Mouse (Mus musculus): ENCODE data around the gene Lgals2.

Lgals2 gene

DNA sequence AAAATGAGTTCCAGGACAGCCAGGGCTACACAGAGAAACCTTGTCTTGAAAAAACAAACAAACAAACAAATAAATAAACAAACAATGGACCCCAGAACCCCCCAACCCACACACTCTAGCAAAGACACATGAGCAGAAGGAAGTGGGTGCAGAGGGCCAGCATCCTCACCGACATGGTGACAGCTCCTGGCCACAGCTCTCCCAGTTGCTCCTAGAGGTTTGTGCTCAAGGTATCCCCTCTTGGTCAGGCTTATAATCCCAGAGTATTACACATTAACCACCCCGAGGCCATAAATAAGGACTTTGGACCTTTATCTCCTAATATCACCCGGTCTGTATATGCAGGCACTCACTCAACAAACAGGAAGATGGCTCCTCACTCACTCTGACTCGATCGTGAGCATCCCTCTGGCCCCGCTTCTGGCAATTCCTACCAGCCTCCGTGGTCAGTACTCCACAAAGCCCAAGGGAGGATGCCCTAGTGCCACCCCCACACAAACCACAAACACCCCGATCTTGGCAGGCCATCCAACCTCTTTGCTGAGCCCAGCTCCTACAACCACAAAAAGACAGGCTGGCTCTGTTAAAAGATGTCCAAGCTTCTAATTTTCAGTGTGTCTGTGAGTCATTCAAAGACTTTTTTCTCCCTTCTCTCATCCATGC lies at the start of gene Lgals2:
Gene Lgals2, minus strand, starts transcription at position 227 of the 663 bp plus-strand sequence.
- DNase-seq (ENCODE audit: low spot score): no peak

DNA sequence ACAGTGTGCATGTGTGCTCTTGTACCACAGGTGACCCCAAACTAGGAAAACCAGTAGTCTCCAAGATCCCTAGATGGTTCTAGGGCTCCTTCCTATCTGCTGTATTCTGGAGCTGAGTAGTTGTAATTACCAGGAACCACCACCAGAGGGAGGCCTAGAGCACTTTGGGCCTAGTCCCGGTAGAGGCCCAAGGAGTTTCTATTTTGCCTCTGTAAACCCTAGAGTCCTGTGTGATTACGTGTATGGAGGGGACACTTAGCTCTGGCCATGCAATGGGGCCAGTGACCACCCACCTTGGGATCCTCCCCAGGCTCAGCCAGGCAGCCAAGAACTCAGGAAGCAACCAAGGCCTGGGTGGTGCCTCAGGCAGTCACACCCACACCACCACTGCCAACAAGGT lies 47.9 kb upstream of the Lgals2 start:
- peak; percentile 86 for DNase-seq (ENCODE audit: low spot score)

DNA sequence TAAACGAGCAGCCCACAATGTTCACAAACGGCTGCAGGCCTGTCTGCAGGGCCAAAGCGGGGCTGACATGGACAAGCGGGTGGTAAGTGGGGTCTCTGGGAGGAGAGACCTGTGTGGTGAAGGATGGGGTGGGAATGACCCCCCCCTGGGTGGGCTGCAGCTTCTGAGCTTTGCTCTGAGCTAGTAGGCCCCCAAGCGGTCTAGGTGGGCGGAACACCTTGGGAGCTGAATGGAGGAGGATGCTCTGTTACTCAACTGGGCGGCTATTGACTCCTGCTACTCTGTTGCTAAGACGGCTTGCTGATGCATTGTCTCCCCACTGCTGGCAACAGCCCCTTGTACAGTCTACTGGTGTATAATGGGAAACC lies 46.1 kb upstream of the Lgals2 start:
- DNase-seq (ENCODE audit: low spot score): no peak

DNA sequence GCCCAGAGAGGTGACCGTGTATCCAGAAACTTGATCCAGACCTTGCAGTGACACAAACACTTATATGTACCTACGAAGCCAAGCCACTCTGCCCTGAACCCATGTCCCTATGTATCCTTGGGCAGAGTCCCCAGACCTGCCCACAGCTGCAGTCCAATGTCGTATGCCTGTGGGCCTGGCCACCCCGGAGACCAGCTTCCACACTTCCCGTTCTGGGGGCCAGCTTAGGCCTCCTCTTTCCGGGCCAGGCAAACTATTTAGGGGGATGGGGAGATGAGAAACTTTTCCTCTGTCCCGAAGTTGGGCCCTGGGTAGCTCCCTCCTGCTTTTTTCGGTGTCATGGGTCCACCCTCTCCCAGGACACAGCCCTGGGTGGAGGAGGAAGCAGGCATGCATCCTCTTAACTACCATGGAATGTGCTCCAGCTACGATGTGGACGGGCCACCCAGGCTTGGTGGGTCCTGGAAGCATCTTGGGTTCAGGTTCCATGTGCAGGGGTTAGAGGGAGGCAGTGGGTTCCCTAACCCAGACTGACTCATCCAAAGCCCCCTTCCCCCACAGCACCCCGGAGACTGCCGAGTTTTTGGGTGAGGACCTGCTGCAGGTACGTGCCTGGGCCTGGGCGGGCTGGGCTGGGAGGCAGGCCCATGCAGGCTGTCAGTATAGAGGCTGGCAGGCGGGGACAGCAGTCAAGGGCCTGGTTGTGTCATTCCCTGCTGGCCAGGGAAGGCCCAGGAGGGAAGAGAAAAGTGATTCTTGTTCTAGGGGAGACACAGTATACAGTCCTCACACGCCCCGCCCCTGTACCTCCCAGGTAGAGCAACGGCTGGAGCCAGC lies 45.5 kb upstream of the Lgals2 start:
- DNase-seq (ENCODE audit: low spot score): no peak

DNA sequence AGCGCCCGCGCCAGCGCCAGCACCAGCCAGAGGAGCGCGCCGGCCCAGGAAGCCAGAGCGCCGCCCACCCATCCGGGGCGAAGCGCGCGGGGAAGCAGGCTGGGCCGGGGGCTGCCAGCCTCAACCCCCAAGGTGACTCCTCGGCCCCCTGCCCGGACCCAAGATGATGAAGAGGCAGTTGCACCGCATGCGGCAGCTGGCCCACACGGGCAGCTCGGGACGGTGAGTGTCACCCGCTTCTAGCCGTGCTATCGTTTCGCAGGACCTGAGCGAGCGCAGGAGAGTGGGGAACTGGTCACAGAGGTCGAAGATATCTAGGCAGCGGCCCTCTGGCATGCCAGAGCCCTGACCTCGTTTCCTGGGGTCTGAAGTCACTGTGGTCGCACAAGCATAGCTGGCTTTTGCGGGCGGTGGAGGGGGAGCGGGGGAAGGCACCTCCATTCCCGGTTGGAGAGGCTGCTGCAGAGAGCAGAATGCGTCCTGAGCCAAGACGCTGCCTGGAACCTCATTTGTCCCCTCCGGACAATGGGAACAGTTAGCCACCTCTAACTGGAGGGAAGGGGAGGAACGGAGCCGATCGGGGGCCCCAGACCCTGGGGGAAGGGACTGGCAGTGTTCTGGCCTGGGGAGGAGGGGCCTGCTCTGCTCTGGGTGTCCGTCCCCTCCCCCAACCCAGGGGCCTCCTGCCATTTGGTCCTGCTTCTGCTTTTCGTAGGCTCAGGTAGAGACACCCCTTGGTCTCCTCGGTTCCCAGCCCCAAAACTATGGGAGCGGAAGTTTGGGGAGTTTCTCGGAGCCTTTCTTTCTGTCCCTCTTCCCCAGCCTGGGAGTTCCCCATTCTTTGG lies 44.6 kb upstream of the Lgals2 start, which contains the start of gene Sh3bp1:
Gene Sh3bp1, plus strand, starts transcription at position 29 of the 845 bp plus-strand sequence.
- DNase-seq (ENCODE audit: low spot score): peak; percentile 64

DNA sequence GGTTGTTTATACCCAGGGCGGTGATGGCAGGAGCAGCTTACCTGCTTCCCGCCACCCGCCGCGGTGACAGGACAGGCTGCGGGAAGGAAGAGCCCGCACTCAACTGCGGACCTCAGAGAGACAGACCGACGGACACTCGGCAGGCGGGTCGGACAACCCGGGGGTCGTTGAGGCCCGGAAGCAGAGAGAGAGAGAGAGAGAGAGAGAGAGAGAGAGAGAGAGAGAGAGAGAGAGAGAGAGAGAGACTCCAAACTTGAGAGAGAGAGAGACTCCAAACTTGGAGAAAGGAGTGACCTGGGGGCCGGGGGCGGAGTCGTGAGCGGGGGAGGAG lies 44.0 kb upstream of the Lgals2 start, which contains the start of gene Gm49510:
Gene Gm49510, plus strand, starts transcription at position 259 of the 331 bp plus-strand sequence.
- DNase-seq (ENCODE audit: low spot score): no peak

DNA sequence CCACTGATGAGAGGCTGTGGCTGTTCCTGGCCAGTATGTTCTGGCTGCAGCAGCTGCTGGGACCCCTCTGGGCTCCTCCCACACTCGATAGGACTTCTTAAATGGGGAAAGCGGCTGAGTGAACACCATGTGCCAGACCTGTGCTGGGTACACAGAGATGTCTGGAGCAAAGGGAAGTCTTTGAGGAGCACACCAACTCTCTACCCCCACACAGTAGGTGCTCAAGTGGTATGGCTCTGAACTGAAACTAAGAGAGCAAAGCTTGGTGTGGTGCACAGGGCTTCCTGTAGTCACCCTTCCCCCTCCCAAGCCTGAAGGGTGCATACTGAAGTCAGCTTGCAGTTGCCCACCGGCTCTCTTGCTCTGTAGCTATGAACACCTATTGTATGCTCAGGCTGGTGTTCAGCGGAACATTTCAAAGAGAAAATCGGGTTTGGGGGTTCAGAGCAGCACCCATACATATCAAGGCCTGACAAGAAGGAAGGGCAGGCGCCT lies 43.2 kb upstream of the Lgals2 start:
- DNase-seq (ENCODE audit: low spot score): no peak

DNA sequence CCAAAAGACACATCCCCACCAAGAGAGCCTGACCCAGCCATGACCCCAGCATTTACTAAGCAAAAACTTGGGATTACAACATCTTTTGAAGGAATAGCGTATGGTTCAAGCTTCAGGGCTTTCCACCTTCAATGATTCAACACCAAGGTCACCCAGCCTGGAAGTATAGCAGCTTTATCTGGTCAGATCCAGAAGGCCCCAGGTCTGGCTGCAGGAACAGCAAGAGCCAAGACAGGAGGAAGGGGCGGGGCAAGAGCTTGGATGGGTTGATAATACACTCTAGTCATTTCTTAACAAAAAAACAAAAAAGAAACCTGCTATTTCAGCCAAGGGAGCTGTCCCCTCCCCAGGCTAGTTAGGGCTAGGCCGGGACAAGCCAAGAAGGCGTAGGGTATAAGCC lies 42.2 kb upstream of the Lgals2 start:
- DNase-seq (ENCODE audit: low spot score): no peak

DNA sequence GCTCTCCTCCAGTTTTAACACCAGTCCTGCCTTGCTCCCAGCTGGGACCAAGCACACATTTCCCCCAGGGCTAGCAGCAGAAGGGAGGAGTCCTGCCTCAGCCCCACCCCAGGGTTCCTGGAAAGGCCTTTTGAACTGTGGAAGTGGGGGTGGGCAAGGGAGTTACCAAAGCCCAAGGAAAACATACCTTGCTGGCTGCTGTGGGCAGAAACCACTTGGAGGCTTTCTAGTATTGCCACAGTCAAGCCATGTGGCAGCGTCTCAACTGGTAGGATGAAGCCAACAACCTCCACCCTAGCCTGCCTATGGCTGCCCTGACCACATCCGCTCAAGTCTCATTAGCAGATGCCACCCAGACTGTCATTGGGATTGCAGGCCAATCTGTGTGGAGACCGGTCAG lies 40.8 kb upstream of the Lgals2 start:
- peak; percentile 60 for DNase-seq (ENCODE audit: low spot score)

DNA sequence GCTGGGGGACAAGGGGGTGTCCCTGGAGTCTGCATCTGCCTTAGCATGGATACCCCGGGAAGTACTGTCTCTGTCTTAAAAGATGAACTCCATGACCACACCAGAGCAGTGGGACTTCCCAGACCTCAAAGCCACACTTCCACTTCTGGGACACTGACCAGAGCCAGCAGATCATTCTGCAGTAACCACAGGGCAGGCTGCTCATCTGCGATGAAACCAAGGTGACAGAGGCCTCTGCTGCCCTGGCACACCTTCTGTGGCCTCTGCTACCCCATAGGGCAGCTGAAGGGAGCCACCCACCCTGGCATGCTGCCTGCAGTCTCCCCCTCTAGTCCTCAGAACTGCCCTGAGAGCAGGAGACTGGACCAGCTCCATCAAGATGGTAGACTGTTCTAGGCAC lies 40.4 kb upstream of the Lgals2 start:
- DNase-seq (ENCODE audit: low spot score): no peak

DNA sequence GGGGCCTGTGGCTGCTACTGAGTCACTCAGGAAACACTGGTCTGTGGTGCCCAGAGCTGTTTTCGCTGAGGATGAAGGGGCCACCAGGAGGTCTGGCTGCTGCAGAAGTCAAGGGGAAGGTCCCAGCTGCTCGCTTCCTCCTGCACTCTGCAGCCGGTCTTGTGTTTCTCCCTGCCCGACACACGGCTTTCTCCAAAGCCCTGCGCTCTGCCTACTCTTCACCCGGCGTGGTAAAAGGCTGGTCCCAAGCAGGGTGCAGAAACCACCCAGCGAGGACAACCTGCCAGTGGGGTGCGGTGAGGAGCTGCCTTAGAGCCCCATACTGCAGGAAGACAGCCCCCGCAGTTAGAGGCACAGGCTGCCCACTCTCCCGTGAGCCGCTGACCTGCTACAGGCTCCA lies 39.4 kb upstream of the Lgals2 start:
- no peak for DNase-seq (ENCODE audit: low spot score)

DNA sequence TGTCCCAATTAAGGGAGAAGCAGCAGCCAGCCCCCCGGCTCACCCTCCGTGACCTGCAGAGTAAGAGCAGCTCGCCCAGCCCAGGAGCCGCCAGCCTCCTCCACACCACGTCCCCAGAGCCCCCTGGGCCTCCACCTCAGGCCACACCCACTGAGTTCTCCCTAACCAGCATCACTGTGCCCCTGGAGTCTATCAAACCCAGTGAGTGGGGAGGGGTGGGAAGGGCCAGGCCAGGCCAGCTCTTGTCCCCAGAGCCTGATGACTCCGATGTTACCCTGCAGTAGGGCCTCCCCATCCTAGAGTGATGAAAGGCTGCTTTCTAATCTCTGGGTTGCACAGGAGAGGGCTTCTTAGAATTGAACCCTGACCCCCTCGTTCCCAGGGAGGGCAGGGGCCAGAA lies 37.1 kb upstream of the Lgals2 start:
- no peak for DNase-seq (ENCODE audit: low spot score)

DNA sequence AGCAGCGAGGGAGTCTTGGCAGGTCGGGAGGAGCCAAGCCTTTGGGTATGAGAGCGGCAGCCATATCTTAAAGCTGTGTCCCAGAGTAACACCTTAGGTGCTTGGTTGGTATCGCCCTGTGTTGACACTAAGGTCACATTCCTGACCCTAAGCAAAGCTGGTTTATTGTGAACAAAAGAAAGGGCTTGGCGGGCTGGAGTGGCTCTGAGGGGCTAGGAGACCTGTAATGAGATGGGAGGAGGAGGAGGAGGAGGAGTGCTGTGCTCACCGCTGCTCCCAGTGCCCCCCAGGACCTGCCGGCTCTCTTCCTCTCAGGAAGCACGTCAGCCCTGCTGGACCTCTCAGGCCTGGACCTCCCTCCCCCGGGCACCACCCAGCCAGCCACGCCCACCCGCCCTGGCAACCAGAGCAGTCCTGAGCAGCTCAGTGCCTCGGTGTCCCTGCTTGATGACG lies 34.1 kb upstream of the Lgals2 start:
- DNase-seq (ENCODE audit: low spot score): peak; percentile 31

DNA sequence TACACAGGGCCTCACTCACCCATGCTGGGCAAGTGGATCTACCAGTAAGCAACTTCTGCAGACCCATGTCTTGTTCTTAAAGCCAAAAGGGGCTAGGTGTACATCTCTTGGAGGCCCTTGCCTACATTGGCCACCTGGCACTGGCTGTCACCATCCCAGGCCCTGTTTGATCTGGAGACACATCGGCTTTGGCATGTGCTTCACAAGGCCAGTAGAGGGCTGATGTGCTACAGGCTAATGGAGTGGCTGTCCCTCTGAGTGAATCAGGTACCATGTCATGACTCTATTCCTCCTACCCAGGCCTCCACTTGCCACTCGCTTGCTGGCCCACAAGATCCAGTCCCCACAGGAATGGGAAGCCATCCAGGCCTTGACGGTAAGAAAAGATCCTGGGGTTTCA lies 26.5 kb upstream of the Lgals2 start:
- DNase-seq (ENCODE audit: low spot score): no peak

DNA sequence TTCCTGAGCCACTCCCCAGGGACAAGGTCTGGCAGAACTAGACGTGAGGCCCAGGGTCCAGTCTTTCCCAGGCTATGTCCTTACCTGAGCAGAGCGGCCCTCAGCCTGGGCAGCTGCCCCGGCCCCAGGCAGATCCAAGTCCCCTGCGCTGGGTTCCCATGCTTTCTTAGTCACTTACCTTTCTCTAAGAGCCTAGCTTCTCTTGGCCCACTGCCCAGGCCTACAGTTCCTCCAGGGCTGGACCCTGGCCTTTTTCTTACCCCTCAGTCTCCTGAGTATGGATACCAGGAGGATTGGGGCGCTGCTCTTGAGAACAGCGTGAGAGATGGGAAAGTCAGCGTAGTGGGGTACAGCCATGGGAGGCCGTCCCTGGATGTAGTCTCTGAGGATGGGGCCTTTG lies 25.1 kb upstream of the Lgals2 start:
- no peak for DNase-seq (ENCODE audit: low spot score)

DNA sequence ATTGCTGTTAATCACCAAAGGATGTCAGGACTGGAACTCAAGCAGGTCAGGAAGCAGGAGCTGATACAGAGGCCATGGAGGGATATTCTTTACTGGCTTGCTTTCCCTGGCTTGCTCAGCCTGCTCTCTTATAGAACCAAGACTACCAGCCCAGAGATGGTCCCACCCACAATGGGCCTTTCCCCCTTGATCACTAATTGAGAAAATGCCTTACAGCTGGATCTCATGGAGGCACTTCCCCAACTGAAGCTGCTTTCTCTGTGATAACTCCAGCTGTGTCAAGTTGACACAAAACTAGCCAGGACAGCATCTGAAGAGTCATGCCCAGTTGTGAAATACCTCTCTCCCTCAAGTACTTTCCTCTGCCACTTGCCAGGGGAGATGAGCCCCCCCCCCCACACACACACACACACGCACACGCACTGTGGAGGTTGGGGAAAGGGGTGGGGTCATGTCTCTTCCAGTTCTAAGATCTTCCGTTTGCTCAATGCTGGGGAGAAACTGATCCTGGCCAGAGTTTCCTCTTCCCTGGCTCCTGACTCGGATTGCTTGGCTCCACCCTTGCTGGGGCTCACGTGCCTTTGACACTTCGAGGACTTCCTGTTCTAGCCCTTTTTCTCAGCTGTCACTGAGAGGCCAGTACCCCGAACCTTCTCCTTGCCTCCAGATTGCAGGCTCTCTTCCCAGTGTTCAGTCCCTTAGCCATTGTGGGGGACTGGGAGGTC lies 23.6 kb upstream of the Lgals2 start:
- DNase-seq (ENCODE audit: low spot score): peak; percentile 71

DNA sequence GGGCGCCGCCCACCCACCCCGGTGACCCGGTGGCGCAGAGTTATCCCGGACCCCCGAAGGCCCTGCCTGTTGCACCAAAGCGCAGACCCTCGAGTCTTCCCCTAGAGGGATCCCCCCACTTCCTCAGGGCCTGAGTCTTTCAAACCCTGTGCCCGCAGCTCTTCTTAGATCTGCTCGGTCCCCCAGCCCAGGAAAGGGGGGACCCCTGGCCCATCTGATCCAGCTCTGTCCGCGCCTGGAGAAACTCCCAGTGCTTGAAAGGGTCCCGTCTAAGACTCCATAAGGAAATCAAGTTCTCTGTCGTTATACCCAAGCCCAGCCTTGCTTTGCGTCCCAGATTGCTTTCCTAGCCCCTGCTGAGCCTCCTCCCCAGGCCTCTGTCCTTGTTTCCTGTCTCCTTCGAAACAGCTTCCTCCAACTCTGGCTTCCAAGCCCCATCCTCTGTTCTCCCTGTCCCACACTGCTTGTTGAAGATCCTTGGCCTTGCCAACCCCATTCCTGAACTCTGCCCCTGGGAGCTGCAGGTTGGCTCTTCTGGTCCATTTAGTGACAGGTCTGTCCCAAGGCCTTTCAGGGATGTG lies 22.6 kb upstream of the Lgals2 start:
- no peak for DNase-seq (ENCODE audit: low spot score)

DNA sequence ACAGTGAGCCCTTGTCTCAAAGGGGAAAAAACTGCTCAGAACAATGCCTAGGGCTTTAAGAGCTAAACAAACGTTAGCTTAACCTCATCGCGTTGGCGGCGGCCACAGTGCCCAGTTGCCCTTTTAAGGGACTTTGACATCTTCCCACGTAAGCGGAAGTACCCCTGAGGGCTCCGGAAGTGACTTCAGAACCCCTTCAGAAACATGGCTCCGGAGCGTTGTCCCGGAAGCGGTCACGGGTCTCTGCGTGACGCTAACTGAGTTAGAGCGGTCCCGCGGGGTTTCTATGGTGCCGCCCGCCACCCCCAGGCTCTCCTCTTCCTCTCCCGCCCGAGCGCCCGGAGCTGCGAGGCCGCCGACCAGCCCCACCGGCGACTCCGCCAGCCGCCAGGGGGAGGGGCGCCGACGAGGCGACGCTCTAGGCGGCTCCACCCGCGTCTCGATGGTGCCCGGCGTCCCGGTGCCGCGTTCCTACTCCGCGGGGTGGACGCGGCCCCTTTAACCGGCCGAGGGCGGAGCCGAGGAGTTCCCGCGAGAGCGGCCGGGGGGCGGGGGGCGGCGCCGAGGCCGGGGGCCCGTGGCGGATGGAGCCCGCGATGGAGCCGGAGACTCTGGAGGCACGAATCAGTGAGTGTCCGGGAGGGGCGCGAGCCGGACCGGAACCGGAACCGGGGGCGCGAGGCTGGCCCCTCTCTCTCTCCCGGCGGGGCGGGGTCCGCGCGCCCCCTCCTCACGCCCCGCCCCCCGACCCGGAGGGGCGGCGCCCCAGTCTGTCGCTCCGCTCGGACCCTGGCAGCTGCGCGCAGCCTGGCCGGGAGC lies 21.9 kb upstream of the Lgals2 start, which contains the start of gene Gga1:
Gene Gga1, plus strand, starts transcription at position 200 of the 819 bp plus-strand sequence.
- DNase-seq (ENCODE audit: low spot score): peak; percentile 97

DNA sequence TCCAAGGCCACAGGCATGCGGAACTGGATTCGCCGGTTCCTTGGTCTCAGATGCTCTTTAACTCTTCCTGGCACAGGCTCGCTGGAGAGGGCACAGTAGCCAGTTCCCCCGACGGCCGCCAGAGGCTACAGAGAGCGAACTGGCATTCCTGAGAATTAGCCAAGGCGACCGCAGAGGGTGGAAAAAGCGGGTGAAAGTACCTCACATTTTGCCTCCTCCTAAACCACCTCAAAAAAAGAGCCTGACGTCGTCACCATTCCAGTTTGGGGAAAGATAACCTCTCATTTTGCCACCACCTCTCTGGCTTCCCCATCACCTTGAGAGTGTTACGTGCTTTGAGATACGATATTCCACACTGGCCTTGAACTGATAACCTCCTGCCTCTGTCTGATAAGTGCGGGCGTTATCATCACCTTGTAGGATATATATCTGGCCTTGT lies 20.9 kb upstream of the Lgals2 start:
- DNase-seq (ENCODE audit: low spot score): peak; percentile 90

DNA sequence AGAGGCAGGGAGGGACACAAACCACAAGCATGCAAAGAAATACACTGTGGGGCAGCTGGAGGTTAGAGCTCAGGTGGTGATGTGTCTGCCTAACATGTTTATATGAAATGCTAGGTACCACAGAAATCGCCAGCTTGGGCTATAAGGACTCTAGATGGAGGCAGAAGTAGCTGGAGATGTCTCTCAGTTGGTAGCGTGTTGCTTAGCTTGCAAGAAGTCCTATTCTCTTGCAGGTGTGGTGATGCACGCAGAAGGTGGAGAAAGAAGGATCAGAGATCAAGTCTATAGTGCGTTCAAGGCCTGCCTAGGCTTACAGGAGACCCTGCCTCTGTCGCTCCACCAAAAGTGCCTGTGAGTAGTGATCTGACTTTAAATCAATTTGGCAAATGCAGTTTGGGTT lies 20.2 kb upstream of the Lgals2 start:
- no peak for DNase-seq (ENCODE audit: low spot score)

Measured in lung, postnatal 25 days (tissue).